In the genomic region with DNA sequence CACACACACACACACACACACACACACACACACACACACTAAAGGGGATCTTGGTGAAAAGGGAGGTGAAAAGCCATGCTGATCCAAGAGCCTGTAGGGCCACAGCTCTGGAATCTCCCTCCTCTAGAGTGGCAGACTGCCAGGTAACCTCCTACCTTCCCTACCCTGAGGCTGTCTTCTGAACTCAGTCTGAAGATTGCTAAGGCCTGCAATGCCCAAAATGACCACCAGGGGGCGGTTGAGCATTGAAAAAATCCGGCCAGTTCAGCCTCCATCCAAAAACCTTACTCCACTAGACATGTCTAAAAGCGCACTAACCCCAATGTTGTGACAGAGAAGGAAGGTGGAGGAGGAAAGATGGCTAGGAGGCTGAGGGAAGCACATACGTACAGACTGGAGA, we compare ENCODE assay signal across 8 mouse cellular contexts. TPM values are rescaled to one million over a fixed set of nuclear protein-coding genes. Genes with fewer than 3 reads are reported as not detected.
DNase-seq lines count a peak whose midpoint lies in the region; ATAC-seq and TF ChIP-seq lines count a peak whose summit lies in the region.

No protein-coding gene starts in this region.

- peak; percentile 53 for ATAC-seq in CD4-positive, CD25-positive, alpha-beta regulatory T cell, adult 4 months
- ATAC-seq in forebrain, embryonic 12.5 days (ENCODE audit: low FRiP score), result 0 out of 2 replicates have a peak, but pooled peaks have one; percentile 9
- peak; percentile 2 for ATAC-seq in heart, postnatal 0 days (ENCODE audit: insufficient read depth, low read depth)
- peak; percentile 9; the same call in 1 of the 2 replicates for ATAC-seq in liver, embryonic 16.5 days (ENCODE audit: low read depth)
- no peak for ATAC-seq in neural tube, embryonic 14.5 days (ENCODE audit: low read depth)

- 0 out of 2 replicates have a peak, but pooled peaks have one; percentile 22 for TF ChIP-seq POLR2A in testis, adult 2 months (IDR thresholded peaks at IDR 0.05; ENCODE audit: control insufficient read depth, low read depth, low read length)

- H3K4me2 ChIP-seq in forebrain, embryonic 12.5 days, result peak overlapping the region; percentile 34
- H3K4me2 ChIP-seq in heart, postnatal 0 days (ENCODE audit: low read depth, low read length), result no peak overlapping the region
- no peak overlapping the region for H3K4me2 ChIP-seq in liver, embryonic 16.5 days (ENCODE audit: low read depth, low read length)
- no peak overlapping the region for H3K4me2 ChIP-seq in neural tube, embryonic 14.5 days (ENCODE audit: low read depth, low read length)

- peak overlapping the region; percentile 84 for H3K27ac ChIP-seq in forebrain, embryonic 12.5 days
- H3K27ac ChIP-seq in heart, postnatal 0 days (ENCODE audit: low read depth), result peak overlapping the region; percentile 49
- H3K27ac ChIP-seq in liver, embryonic 16.5 days (ENCODE audit: low read length), result no peak overlapping the region
- H3K27ac ChIP-seq in neural tube, embryonic 14.5 days (ENCODE audit: low read depth, low read length), result peak overlapping the region; percentile 72
- H3K27ac ChIP-seq in testis, adult 2 months (ENCODE audit: control insufficient read depth, insufficient read depth, low read depth, low read length), result no peak overlapping the region

- TF ChIP-seq EP300 in heart, postnatal 0 days (IDR thresholded peaks at IDR 0.05; ENCODE audit: low read depth), result no peak

- no peaks in the 10 kb centered on the region for H3K27me3 ChIP-seq in forebrain, embryonic 12.5 days
- H3K27me3 ChIP-seq in heart, postnatal 0 days (ENCODE audit: control insufficient read depth, insufficient read depth, low read length), result no peaks in the 10 kb centered on the region
- peaks cover 7% of the 10 kb centered on the region; the same call in 1 of the 2 replicates for H3K27me3 ChIP-seq in liver, embryonic 16.5 days (ENCODE audit: control insufficient read depth, insufficient read depth, low read depth, low read length)
- no peaks in the 10 kb centered on the region for H3K27me3 ChIP-seq in neural tube, embryonic 14.5 days (ENCODE audit: control insufficient read depth, insufficient read depth, low read length)
- no peaks in the 10 kb centered on the region for H3K27me3 ChIP-seq in testis, adult 2 months (ENCODE audit: control insufficient read depth, insufficient read depth, low read length)

- DNase-seq in c-Kit-positive CD71-positive TER-119-negative erythroid progenitor cells, embryonic 14.5 days (ENCODE audit: low read depth), result peak; percentile 93
- DNase-seq in heart, postnatal 0 days (ENCODE audit: low spot score), result peak; percentile 87
- peak; percentile 96 to 97 for DNase-seq in kidney, postnatal 4 days

- H3K36me3 ChIP-seq in forebrain, embryonic 12.5 days (replicated peaks), result no peaks in the 10 kb centered on the region
- no peaks in the 10 kb centered on the region for H3K36me3 ChIP-seq in heart, postnatal 0 days (replicated peaks; ENCODE audit: control insufficient read depth, insufficient read depth, low read length)
- no peaks in the 10 kb centered on the region for H3K36me3 ChIP-seq in liver, embryonic 16.5 days (ENCODE audit: control insufficient read depth, insufficient read depth)
- no peaks in the 10 kb centered on the region for H3K36me3 ChIP-seq in neural tube, embryonic 14.5 days (ENCODE audit: control insufficient read depth, insufficient read depth, low read length)
- H3K36me3 ChIP-seq in testis, adult 2 months (ENCODE audit: control insufficient read depth, insufficient read depth, low read length), result no peaks in the 10 kb centered on the region

- H3K9me3 ChIP-seq in forebrain, embryonic 12.5 days, result no peaks in the 10 kb centered on the region
- H3K9me3 ChIP-seq in heart, postnatal 0 days (replicated peaks; ENCODE audit: control insufficient read depth, low read length), result no peaks in the 10 kb centered on the region
- no peaks in the 10 kb centered on the region for H3K9me3 ChIP-seq in liver, embryonic 16.5 days (replicated peaks; ENCODE audit: control insufficient read depth, low read length)
- H3K9me3 ChIP-seq in neural tube, embryonic 14.5 days (ENCODE audit: control insufficient read depth, low read length), result no peaks in the 10 kb centered on the region

- peak overlapping the region; percentile 29; the same call in 1 of the 2 replicates for H3K9ac ChIP-seq in forebrain, embryonic 12.5 days
- H3K9ac ChIP-seq in heart, postnatal 0 days (replicated peaks; ENCODE audit: low read depth, low read length), result no peak overlapping the region
- no peak overlapping the region for H3K9ac ChIP-seq in liver, embryonic 16.5 days (ENCODE audit: low read depth, low read length)
- no peak overlapping the region for H3K9ac ChIP-seq in neural tube, embryonic 14.5 days (replicated peaks; ENCODE audit: low read depth, low read length)

- H3K4me1 ChIP-seq in forebrain, embryonic 12.5 days, result peaks cover 68% of the 10 kb centered on the region
- H3K4me1 ChIP-seq in heart, postnatal 0 days (ENCODE audit: control insufficient read depth, insufficient read depth), result peaks cover 40% of the 10 kb centered on the region
- H3K4me1 ChIP-seq in liver, embryonic 16.5 days (ENCODE audit: control insufficient read depth, low read depth, low read length), result peaks cover 59% of the 10 kb centered on the region
- H3K4me1 ChIP-seq in neural tube, embryonic 14.5 days (ENCODE audit: control insufficient read depth, insufficient read depth, low read length), result peaks cover 40% of the 10 kb centered on the region
- H3K4me1 ChIP-seq in testis, adult 2 months (ENCODE audit: control insufficient read depth, insufficient read depth, low read length), result peaks cover 29% of the 10 kb centered on the region

- 1% methylated on average over 4 of the region's 4 CpGs for WGBS in forebrain, embryonic 12.5 days
- 1% methylated on average over 4 of the region's 4 CpGs for WGBS in heart, postnatal 0 days
- 1% methylated on average over 4 of the region's 4 CpGs for WGBS in liver, embryonic 16.5 days (ENCODE audit: insufficient replicate concordance)
- 1% methylated on average over 4 of the region's 4 CpGs for WGBS in neural tube, embryonic 14.5 days

- H3K4me3 ChIP-seq in forebrain, embryonic 12.5 days (replicated peaks), result no peak overlapping the region
- H3K4me3 ChIP-seq in heart, postnatal 0 days (ENCODE audit: low read depth, low read length), result no peak overlapping the region
- no peak overlapping the region for H3K4me3 ChIP-seq in liver, embryonic 16.5 days (ENCODE audit: low read depth, low read length)
- no peak overlapping the region for H3K4me3 ChIP-seq in neural tube, embryonic 14.5 days (ENCODE audit: low read depth, low read length)
- H3K4me3 ChIP-seq in testis, adult 2 months (ENCODE audit: control insufficient read depth, low read depth, low read length), result no peak overlapping the region

- peak; percentile 95 for TF ChIP-seq CTCF in heart, postnatal 0 days (IDR thresholded peaks at IDR 0.05; ENCODE audit: low read depth)
- TF ChIP-seq CTCF in testis, adult 2 months (IDR thresholded peaks at IDR 0.05; ENCODE audit: control insufficient read depth, insufficient read depth, insufficient replicate concordance, low read depth, low read length), result peak; percentile 82

RNA-seq across cellular contexts. Expression of a gene that starts 25.0 kb away (rescaled TPM):
- 1,000 to 10,000 TPM; 2,790 to 2,877 TPM for polyA plus RNA-seq in CD4-positive, CD25-positive, alpha-beta regulatory T cell, adult 4 months (2017; shearing (Covaris generic))
- 3,257 and 3,328 TPM in 2 replicates for polyA plus RNA-seq in forebrain, embryonic 12.5 days (2016; fragmentation: Nextera tagmentation; extraction: Ambion mirVana)
- 379 and 399 TPM in 2 replicates for total RNA-seq in heart, postnatal 0 days (2014; rRNA removed; ENCODE audit: low replicate concordance)
- polyA plus RNA-seq in heart, postnatal 0 days (2015; fragmentation: Nextera tagmentation; extraction: Ambion mirVana), result 597 and 614 TPM in 2 replicates
- 500 and 746 TPM in 2 replicates for polyA plus RNA-seq in liver, embryonic 16.5 days (2015; fragmentation: Nextera tagmentation; extraction: Ambion mirVana)
- 1,651 and 1,970 TPM in 2 replicates for polyA plus RNA-seq in neural tube, embryonic 14.5 days (2014; fragmentation: Nextera tagmentation; extraction: Ambion mirVana)
- 126 and 135 TPM in 2 replicates for polyA plus RNA-seq in testis, adult 2 months (2012; rRNA removed)

Comparison
In these comparisons a context has a peak if more than half of its experiments do, and no peak if none do; other contexts are left out.
1. H3K27ac ChIP-seq: peak in forebrain, embryonic 12.5 days (single experiment), heart, postnatal 0 days (single experiment) and neural tube, embryonic 14.5 days (single experiment); none in liver, embryonic 16.5 days (single experiment) and testis, adult 2 months (single experiment).
2. Peak in every context shown above with its lines, with median percentiles within 50 percentile points of each other: DNase-seq.